Mouse (Mus musculus): Measurements from ENCODE around the gene Chn2.

DNA sequence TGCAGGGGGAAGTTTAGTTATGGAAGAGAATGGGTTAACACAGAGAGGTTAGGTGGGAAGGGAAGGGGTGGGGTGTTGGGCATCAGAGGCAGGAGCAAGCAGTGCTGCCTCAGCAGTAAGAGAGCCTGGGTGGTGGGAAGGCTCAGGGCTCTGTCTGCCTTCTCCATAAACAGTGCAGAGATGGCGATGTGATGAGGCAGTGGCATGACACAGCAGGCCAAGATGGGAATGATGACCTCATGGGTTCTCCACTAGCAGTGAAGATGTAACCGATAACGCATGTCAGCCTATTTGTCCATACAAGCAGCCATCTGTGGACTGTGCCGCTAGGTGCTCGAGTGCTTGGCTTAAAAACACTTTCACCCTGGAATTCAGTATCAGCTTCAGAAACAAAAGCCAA lies 74.0 kb downstream of the Chn2 start:
- TF ChIP-seq CTCF (IDR thresholded peaks at IDR 0.05; ENCODE audit: low read depth, low read length) (no peak), EP300 (IDR thresholded peaks at IDR 0.05; ENCODE audit: insufficient read depth, low read depth, low read length) (no peak)
